Mouse (Mus musculus): Measurements from ENCODE around the gene Zp2.

Zp2 gene

DNA sequence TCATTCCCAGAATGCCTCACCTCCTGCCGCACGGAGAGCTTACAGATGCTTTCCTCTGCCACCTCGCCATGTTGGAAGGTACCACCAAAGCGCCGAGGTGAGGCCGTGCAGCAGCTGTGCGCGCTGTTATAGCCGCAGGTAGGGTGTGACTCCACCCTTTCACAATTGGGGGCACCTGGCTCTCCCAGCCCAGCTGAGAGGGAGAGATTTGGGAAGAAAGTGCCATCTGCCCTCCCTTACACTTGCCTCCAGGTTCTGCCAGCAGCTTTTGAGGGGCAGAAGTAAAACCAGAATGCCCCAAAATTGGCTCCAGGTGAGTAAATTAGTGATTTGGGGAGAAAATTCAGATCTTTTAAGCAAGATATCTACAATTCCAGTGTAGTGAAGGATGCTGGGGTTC is at the start of gene Zp2:
Gene Zp2 (minus strand): TSS at position 101 of the 400 bp plus-strand sequence.
- DNase-seq (ENCODE audit: low spot score), result no peak

DNA sequence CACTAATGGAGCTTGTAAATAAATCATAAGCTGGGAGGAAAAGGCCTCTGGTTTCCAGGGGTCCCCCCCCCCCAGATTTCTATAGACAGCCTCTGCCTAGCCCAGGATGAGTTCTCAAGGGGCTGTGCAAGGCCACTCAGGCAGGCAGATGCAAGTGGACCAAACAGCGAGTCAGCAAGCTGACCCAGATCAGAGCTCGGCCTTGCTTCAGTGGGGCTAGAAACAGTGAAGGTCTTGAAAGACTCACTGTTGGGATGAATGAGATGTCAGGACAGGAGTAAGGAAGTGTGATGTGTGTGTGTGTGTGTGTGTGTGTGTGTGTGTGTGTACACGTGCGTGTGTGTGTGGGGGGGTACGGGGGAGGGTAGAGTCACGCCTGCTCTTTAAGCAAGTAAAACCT is 47.7 kb upstream of the Zp2 start:
- DNase-seq (ENCODE audit: low spot score), result no peak

DNA sequence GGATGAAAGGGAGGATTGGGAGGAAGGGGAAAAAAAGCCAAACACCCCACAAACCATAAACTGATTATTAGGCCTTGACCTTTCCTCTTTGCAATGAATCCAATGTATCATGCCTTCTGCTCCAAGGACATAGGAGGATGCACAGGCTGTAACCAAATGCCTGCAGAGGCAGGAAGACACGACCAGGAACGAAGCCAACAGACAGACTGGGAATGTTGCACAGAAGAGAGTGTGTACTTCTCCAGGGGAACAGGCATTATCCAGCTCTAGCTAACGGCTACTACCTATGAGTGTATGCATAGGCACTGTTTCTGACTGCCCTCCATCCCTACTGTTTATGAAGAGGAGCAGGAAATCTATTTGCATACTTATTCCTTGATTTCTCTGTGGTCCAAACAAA is 47.1 kb upstream of the Zp2 start:
- no peak for DNase-seq (ENCODE audit: low spot score)

DNA sequence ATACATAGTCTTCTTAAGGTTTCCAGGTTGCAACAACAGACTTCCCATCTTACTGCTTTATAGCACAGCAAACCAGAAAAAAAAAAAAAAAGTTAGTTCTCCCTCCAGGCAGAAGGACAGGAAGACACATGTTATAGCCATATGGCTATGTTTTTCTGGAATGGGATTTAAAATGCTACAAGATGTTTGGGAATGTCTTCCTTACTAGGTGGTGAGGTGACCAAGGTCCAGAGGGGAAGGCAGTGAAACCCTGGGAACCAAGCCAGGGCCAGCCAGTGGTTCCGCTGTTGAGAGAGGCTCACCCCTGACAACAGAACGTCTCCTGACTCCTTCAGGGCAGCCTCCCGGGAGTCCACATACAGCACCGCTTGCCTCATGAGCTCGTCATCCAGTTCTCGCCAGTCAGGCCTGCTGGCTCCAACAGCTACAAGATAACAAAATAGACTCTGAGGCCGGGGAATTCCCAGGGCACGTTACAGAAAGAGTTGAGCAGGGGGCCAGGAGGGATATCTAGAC is 45.1 kb upstream of the Zp2 start:
- DNase-seq (ENCODE audit: low spot score), result no peak

DNA sequence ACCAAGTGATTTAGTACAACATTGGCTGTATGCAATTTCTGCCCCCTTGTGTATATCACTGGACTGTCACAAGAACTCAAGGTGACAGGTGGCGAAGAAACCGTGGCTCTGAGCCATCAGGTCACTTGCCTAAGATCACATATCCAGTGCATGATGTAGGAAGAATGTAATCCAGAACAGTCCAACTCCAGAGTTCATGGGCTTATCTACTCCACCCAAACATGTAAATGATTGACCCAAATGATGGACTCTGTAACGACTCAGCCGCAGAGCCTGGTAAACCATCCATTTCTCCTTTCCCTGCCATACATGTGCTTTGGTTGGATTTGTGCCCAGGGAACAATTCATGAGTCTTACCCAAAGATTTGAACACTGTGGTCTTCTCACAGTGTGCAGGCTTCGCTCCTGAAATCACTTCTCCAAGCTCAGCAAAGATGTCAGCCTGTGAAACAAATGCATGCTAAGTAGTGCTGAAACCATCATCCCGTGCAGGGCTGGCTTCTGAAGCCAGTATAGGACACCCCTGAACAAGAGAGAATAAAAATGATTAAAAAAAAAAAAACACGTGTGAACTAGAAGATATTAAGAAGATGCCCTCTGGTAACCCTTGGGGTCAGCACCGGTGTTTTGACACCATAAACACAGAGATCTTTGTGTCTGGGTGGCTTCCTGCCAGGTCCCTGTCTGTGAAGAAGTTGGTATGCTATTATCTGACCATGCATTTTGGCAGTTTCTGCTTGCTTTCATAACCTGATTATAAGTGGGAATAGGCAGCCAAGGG is 44.5 kb upstream of the Zp2 start:
- no peak for DNase-seq (ENCODE audit: low spot score)

DNA sequence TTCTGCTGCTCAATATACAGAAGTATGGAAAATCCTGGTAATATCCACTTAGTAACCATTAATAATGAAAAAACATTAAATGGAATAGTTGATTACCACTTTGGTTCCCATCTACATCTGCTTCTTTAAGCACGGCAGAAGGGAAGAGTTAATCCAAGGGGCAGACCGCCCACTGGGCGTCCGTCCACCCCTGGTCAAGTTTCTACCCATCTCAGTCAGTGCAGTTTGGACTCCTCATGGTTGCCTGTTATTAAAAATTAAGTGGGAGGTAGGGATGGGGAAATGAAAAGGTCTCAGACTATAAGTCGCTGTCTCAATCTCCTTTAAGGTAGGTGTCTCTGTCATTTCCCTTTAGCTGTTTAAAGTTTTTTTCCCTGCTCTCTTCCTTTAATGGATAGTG is 43.9 kb upstream of the Zp2 start:
- DNase-seq (ENCODE audit: low spot score), result no peak

DNA sequence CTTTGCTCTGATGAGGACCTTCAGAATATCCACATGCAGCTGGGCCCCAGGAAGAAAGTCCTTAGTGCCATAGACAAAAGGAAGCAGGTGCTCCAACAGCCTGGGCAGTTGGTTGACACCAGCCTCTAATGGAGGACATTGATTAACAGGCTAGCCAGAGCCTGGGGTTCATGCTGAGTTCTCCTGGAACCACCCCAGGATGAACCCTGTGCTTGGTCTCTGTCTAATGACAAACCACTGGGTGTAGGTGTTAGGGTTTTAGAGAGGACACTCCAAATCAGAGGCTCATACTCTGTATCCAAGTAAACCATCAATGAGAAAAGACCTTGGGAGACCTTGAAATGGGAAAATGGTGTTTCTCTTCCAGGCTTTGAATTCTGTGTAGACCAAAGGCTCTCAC is 37.8 kb upstream of the Zp2 start:
- no peak for DNase-seq (ENCODE audit: low spot score)

DNA sequence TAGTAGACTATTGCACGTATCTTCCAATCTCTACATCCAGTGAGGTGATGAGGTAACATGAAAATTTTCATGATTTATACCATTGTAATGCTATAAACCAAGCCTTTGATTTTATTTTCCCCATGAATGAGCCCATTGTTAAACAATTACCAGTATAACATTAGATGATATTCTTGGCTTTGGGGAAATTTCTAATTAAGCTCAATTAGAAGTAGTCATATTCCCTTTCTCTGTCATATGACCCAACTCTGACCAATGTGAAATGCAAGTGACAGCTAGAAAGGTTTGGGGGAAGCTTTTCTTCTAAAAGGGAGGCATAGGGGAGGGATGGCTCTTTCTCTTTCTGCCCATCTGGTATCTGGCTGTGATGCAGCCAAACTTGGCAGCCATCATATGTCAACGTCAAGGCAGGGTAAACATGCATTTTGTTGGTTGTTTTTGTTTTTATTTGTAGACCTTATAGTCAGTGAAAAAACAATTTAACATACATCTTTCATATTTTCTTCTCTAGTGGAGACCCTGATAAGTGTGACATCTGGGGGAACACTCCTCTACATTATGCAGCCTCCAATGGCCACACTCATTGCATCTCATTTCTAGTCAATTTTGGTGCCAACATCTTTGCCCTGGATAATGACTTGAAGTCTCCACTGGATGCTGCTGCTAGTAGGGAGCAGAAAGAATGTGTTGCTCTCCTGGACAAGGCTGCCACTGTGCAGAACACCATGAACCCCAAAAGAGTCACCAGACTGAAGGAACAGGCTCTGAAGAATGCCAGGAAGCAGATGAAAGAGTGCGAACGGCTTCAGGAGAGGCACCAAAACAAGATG is 36.5 kb upstream of the Zp2 start:
- DNase-seq (ENCODE audit: low spot score), result no peak

DNA sequence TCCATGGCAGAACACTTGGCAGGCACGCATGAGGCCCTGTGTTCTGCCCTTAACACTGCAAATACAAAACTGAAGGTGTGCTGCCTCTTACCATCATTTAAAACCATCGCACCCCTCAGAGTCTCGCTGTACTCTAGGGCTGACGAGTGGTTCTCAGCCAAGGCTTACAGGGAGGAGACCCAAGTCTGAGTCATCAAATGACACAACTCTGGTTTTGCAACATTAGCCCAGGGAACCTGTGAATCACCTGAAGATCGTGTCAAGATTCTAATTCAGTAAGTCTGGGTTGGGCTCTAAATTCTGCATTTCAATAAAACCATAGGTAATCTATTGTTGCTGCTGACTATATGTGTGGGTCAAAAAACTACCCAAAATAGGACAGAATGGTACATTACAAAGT is 35.5 kb upstream of the Zp2 start:
- no peak for DNase-seq (ENCODE audit: low spot score)

DNA sequence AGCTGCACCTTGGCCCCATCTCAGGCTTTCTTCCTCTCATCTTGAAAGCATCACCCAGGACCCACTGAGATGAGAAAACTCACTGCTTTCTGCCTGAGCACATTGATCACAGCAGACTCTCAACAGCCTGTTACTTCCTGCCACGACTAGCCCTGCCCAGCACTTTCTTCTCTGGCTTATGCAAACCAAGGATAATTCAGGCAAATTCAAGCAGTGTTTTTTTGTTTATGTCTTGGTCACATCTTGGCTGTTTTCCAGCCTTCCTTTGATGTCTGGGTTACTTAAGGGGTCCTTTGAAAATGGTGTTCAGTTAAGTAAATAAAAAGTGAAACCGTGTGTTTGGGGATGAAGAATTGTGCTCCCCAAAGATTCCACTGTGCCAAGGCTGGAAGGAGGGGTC is 33.8 kb upstream of the Zp2 start:
- no peak for DNase-seq (ENCODE audit: low spot score)

DNA sequence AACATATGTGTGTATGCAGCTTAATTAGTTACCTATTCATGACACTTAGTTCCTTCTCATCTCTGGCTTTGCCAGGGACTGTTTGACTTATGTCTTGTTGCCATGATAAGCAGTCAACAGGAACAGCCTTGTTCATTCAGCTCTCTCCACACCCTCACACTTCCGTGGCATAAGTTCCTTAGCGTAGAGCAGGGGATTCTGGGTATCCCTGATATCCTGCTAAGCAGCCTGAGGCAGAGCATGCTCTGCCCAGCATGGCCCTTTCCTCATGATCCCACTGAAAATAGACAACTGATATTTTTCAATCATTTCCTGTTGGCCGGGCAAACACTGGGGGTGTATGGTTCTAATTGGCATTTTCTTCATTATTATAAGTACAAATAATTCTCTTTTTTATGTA is 32.5 kb upstream of the Zp2 start:
- DNase-seq (ENCODE audit: low spot score), result no peak

DNA sequence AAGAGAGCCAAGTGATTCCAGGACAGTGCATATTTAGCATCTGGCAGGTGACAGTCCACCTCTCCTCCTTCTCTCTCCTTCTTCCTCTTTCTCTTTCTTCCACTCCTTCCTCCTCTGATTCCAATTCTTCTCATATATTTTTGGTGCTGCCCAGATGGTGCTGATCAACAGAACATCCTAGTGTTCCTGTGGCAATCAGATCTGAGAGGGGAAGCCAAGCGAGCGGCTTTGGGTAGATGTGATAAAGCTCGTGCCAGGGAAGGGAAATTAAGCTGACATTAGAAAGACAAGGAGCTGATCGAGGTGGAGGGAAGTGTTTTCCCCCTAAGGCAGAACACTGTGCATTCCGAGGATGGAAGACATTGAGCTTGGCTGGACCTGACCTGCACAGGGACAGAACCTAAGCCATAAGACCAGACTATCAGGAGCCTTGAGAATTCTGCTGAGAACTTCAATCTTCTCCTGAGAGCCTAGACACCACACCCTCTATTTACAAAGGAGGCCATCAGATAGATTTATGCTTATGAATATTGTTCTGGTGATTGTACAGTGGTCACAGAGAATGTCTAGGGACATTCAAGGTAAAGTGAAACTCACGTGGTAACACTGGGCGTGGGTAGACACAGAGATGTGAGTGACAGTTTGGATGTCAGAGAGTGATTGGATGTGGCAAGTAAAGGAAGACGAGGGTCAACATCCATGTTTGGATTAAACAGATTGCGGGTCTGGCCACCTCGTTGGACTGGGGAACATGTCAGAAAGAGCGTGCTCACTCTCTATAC is 29.8 kb upstream of the Zp2 start:
- DNase-seq (ENCODE audit: low spot score), result no peak

DNA sequence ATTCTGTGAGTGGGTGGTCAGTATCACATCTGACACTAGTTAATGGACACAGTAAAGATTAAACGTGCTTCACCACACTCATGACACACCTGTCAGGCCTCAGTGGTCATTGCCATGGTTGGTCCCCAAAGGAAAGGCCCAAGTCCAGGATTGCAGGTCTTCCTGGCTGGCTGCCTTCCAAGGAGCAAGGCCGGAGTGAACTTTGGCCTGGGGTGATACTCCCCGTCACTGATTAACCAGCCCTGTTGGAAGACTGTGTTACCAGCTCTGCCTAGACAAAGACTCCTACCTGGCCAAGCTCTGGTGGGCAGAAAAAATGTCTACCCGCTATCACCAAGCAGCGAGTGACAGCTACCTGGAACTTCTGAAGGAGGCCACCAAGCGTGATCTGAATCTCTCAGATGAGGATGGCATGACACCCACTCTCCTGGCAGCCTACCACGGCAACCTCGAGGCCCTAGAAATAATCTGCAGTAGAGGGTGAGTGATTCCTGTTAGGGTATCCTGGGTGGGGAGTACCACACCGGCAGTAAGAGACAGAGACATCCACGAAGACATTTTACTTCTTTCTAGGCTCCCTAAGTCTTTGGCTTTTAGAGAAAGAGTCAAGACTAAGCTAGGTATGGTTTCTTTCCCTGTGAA is 28.6 kb upstream of the Zp2 start, which contains the start of gene Anks4b:
Gene Anks4b (plus strand): TSS at position 256 of the 642 bp plus-strand sequence.
- no peak for DNase-seq (ENCODE audit: low spot score)

DNA sequence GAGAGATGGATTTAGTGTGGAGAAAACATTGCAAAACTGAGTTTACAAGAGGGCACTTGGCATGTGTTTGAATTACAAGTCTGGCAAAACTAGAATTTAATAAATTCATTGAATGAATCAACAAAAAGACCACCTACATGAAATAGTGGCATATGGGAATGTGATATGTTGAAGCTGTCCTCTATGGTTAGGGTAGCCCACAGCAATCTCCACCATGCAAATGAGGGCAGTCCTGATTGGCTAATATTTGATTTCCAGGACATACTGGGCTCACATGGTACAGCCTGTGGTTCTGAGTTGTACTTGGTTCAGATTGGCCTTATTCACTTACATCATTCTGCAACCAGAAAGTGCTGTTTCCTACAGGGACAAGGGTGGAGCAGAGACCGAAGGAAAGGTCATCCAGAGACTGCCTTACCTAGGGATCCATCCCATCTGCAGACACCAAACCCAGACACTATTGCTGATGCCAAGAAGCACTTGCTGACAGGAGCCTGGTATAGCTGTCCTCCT is 27.2 kb upstream of the Zp2 start:
- no peak for DNase-seq (ENCODE audit: low spot score)

DNA sequence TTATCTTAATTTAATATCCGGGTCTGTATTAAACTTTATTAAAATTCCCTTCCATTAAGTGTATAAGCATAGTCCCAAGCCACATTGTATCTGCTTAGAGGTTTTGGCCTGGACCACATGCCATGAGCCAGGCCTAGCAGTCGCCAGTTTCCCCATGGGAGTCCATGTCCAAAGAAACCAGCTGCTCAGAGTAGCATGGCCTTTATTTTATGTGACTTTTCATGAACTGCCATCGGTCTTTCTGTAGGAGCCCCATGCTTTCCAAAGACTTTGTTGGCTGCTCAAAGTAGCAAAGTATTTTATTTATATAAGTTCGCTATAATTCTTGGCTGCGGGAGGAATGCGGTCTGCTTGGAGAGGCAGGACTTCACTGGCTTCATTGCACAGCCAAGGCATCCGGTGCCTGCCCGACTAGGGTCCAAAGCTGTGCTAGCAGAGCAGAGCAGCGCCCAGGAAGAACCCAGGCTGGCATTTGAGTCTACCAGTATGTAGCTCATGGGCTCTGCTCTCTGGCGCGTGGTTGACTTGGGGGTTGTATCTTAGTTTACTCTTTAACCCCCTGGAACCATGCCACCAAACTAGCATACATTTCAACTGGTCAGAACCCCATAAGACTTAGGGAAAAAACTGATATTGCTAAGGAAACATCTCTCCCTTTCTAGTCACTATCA is 18.6 kb upstream of the Zp2 start:
- no peak for DNase-seq (ENCODE audit: low spot score)

DNA sequence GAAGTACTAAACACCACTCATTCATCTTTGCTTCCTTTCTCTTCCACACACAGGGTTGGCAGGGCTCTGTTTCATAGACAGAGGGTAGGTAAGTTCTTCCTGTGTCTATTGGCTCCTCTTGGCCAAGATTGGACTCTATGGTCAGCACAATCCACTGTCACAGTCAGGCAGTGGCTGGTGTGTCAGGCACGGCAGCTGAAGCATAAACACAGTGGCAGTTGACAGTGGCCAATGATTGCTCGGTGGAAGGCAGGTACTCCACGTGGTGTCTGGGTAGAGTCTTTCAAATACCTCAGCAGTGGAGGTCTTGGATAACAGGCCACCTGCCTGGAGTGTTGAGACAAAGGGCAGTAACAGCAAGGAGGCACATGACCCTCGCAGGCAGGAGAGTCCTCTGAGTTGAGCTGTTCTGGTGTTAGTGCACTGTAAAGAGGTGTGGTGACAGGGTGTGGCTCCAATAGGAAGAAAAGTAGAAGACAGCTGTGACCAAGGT is 13.1 kb upstream of the Zp2 start:
- DNase-seq (ENCODE audit: low spot score), result no peak

DNA sequence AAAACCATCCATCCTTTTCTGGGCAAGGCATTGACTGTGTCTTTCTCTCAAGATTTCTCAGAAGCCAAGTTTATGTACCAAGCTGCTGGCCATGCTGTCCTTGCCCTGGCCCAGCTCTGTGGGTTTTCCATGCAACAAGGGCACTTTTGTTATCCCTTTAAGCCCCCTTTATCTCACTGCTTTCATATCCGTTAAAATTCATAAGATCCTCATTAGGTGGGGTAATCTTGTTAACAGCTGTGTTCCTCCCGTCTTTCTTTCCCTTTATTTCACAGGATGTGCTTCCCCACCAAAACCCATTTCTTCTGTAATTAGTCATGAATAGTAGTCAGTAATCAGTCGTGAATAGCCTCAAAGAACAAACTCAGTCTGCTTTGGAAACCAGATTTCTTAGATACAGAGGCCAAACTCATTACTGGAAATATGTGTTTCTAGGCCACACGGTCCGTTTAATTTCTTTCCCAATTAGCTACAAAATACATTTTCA is 12.5 kb upstream of the Zp2 start:
- no peak for DNase-seq (ENCODE audit: low spot score)

DNA sequence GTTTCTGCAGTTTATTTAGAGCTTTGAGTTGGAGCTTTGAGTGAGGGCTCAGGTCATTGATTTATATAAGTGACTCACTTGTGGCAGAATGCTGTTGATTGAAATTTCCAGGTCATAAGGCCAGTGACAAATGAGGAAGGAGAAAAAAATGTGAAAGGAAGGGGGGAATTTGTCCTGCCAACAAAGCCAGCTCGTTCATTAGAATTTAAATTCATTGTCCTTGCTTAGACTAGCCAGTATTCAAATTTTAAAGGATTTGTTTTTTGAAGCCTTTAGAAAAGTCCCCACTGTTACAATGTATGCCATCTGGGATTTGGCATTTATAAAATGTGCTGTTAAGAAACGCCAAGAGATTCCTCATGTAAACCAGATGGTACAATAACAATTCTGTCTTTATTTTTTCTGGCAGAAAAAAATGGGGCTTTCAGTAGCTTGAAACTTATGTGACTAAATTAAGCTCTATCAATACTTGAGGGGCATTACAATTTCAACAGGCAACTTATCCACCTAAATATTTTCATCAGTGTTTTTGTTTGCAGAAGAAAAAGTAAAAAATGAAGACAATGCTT is 11.8 kb upstream of the Zp2 start:
- DNase-seq (ENCODE audit: low spot score), result no peak

DNA sequence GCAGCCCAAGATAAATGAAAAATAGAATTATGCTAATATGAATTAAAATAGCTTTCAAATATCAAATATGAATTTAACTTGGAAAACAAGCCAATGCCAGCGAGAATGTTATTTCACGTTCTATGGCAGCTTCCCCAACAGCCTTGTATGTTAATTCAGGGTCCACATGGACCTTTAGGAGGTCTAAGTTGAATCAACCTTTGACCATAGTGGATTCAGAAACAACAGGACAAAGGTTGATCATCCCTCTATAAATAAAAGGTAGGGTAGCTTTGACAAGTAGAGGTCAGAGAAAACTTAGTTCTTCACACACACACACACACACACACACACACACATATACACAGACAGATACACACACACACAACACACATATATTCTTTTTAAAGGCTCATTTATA is 5.8 kb upstream of the Zp2 start:
- DNase-seq (ENCODE audit: low spot score), result no peak

DNA sequence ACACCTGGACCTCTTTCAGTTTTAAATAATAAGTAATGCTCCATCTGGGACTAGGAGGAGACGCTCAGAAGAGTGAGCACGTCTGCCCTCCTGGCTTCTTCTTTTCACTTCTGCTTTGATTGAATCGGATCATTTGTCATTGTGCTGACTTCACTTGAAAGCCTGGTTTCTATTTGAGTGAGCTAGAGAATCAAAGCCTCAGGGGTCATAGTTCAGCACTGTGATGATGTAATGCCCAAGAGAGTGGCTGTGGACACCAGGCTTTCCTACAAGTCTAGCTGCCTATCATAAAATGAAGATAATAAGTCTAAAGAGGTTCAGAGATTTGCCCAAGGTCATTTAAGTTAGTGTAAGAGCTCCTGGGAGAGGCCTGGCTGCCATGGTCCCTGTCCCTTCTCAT is 5.2 kb upstream of the Zp2 start:
- DNase-seq (ENCODE audit: low spot score), result no peak
